Mouse (Mus musculus) spleen, adult 2 months (tissue): ENCODE results near the gene Col7a1.

Experiments
- CTCF ChIP-seq: fragments of 200-500 bp; IDR thresholded peaks from 2 replicates; pipeline ENCODE4 v1.5.1; 2011; ENCODE audit warnings: mild to moderate bottlenecking, inconsistent platforms; ENCODE audit not compliant: insufficient read depth, insufficient read length, insufficient replicate concordance; ENCODE audit errors: extremely low read depth
- POLR2A ChIP-seq: fragments of 200-500 bp; IDR thresholded peaks from 2 replicates; pipeline ENCODE4 v1.6.1; 2011; ENCODE audit warnings: low read depth, low read length, inconsistent platforms

- TF ChIP-seq CTCF (no peak), POLR2A (no peak)
Measured at GRCm38 (mm10) chr9:109032435-109032834, 79.0 kb downstream of the Col7a1 start.
